In genomic region chr3:88473020-88473419, GRCm38 (mm10) we compare ENCODE assay signal across 13 mouse cellular contexts. TPM values are rescaled to one million over a fixed set of nuclear protein-coding genes. Genes with fewer than 3 reads are reported as not detected.
DNase-seq lines count a peak whose midpoint lies in the region; ATAC-seq lines count a peak whose summit lies in the region.
"Had no signal": no experiment of that assay in that cellular context is flagged by ENCODE, and none has a peak within 500 bp of the region (broad histone marks: within the 10 kb centered on the region; RNA-seq: fewer than 3 reads in every experiment).

No protein-coding gene starts in this region.

- DNase-seq in lung, postnatal 10 days = peak; percentile 57
- DNase-seq in lung, postnatal 36 days = no peak
- DNase-seq in embryonic facial prominence, embryonic 14.5 days (ENCODE audit: low spot score) = peak; percentile 92
- DNase-seq in retina, postnatal 1 day = peak; percentile 65
- DNase-seq in cerebellum, adult 8-10 months = no peak
- DNase-seq in gastrocnemius, postnatal 25 days = no peak
- DNase-seq: cerebellum, adult 9-11 months; spleen, adult 18-20 months; thymus, postnatal 36 days had no signal

- no peak overlapping the region for H3K9ac ChIP-seq in embryonic facial prominence, embryonic 14.5 days (ENCODE audit: low read depth, low read length)
- no peak overlapping the region for H3K9ac ChIP-seq in hindbrain, embryonic 15.5 days
- H3K9ac ChIP-seq: liver, embryonic 14.5 days; neural tube, embryonic 12.5 days had no signal

- H3K4me1 ChIP-seq in embryonic facial prominence, embryonic 14.5 days (ENCODE audit: control insufficient read depth, insufficient read depth, low read length) = no peaks in the 10 kb centered on the region; the same call in 1 of the 2 replicates
- no peaks in the 10 kb centered on the region for H3K4me1 ChIP-seq in hindbrain, embryonic 15.5 days (replicated peaks)
- H3K4me1 ChIP-seq: neural tube, embryonic 12.5 days had no signal

- H3K9me3 ChIP-seq in embryonic facial prominence, embryonic 14.5 days (ENCODE audit: control insufficient read depth, low read length) = no peaks in the 10 kb centered on the region
- no peaks in the 10 kb centered on the region for H3K9me3 ChIP-seq in hindbrain, embryonic 15.5 days
- H3K9me3 ChIP-seq: G1E; neural tube, embryonic 12.5 days had no signal

- WGBS in embryonic facial prominence, embryonic 14.5 days = 7% methylated on average over 5 of the region's 5 CpGs
- WGBS in hindbrain, embryonic 15.5 days = 21% methylated on average over 5 of the region's 5 CpGs

- ATAC-seq in embryonic facial prominence, embryonic 14.5 days (ENCODE audit: low read depth) = peak; percentile 67
- 0 out of 2 replicates have a peak, but pooled peaks have one; percentile 42 for ATAC-seq in hindbrain, embryonic 15.5 days (ENCODE audit: low FRiP score, low read depth)

- no peak overlapping the region for H3K4me2 ChIP-seq in embryonic facial prominence, embryonic 14.5 days (ENCODE audit: low read depth, low read length)
- no peak overlapping the region for H3K4me2 ChIP-seq in hindbrain, embryonic 15.5 days
- H3K4me2 ChIP-seq: neural tube, embryonic 12.5 days had no signal

- no peaks in the 10 kb centered on the region for H3K27me3 ChIP-seq in embryonic facial prominence, embryonic 14.5 days (replicated peaks; ENCODE audit: control insufficient read depth, insufficient read depth, low read length)
- H3K27me3 ChIP-seq in hindbrain, embryonic 15.5 days = no peaks in the 10 kb centered on the region
- H3K27me3 ChIP-seq: neural tube, embryonic 12.5 days had no signal

- H3K36me3 ChIP-seq in embryonic facial prominence, embryonic 14.5 days (ENCODE audit: control insufficient read depth, insufficient read depth, low read length) = no peaks in the 10 kb centered on the region
- H3K36me3 ChIP-seq in hindbrain, embryonic 15.5 days = no peaks in the 10 kb centered on the region
- H3K36me3 ChIP-seq: G1E; neural tube, embryonic 12.5 days had no signal

- H3K27ac ChIP-seq in embryonic facial prominence, embryonic 14.5 days (replicated peaks; ENCODE audit: low read depth, low read length) = peak overlapping the region; percentile 75
- no peak overlapping the region for H3K27ac ChIP-seq in hindbrain, embryonic 15.5 days (replicated peaks)
- H3K27ac ChIP-seq: liver, embryonic 14.5 days; neural tube, embryonic 12.5 days had no signal

- H3K4me3 ChIP-seq in embryonic facial prominence, embryonic 14.5 days (ENCODE audit: low read depth, low read length) = no peak overlapping the region
- H3K4me3 ChIP-seq in hindbrain, embryonic 15.5 days = no peak overlapping the region
- H3K4me3 ChIP-seq: neural tube, embryonic 12.5 days had no signal

RNA-seq across cellular contexts. Expression of gene Sema4a, which starts 12.0 kb away (rescaled TPM):
- polyA plus RNA-seq in embryonic facial prominence, embryonic 14.5 days (2014; fragmentation: Nextera tagmentation; extraction: Ambion mirVana) = 9.5 and 10.1 TPM in 2 replicates
- 30.4 and 30.5 TPM in 2 replicates for polyA plus RNA-seq in hindbrain, embryonic 15.5 days (2015; fragmentation: Nextera tagmentation; extraction: Ambion mirVana)
- total RNA-seq in gastrocnemius, postnatal 25 days (2021) = 1 to 10 TPM; 1.6 to 1.8 TPM

RNA-seq across cellular contexts. Expression of gene Lmna, which starts 36.7 kb away (rescaled TPM):
- 426 and 482 TPM in 2 replicates for polyA plus RNA-seq in embryonic facial prominence, embryonic 14.5 days (2014; fragmentation: Nextera tagmentation; extraction: Ambion mirVana)
- polyA plus RNA-seq in hindbrain, embryonic 15.5 days (2015; fragmentation: Nextera tagmentation; extraction: Ambion mirVana) = 52.2 and 53.4 TPM in 2 replicates
- total RNA-seq in gastrocnemius, postnatal 25 days (2021) = 100 to 1,000 TPM in 1 of 2 experiments, 10 to 100 TPM in 1; 99.2 to 106 TPM

RNA-seq across cellular contexts. Expression of gene Slc25a44, which starts 48.1 kb away (rescaled TPM):
- polyA plus RNA-seq in embryonic facial prominence, embryonic 14.5 days (2014; fragmentation: Nextera tagmentation; extraction: Ambion mirVana) = 18.1 and 21.4 TPM in 2 replicates
- polyA plus RNA-seq in hindbrain, embryonic 15.5 days (2015; fragmentation: Nextera tagmentation; extraction: Ambion mirVana) = 34.7 and 40.4 TPM in 2 replicates
- total RNA-seq in gastrocnemius, postnatal 25 days (2021) = 10 to 100 TPM; 14.3 to 14.5 TPM

RNA-seq across cellular contexts. Expression of gene Mex3a, which starts 59.2 kb away (rescaled TPM):
- 21.5 and 24.7 TPM in 2 replicates for polyA plus RNA-seq in embryonic facial prominence, embryonic 14.5 days (2014; fragmentation: Nextera tagmentation; extraction: Ambion mirVana)
- 26.4 and 28.6 TPM in 2 replicates for polyA plus RNA-seq in hindbrain, embryonic 15.5 days (2015; fragmentation: Nextera tagmentation; extraction: Ambion mirVana)
- under 1 TPM; 0.24 to 0.33 TPM for total RNA-seq in gastrocnemius, postnatal 25 days (2021)

Comparison
In these comparisons a context has a peak if more than half of its experiments do, and no peak if none do; other contexts are left out.
1. DNase-seq: peak in lung, postnatal 10 days (single experiment), embryonic facial prominence, embryonic 14.5 days (single experiment) and retina, postnatal 1 day (single experiment); none in lung, postnatal 36 days (single experiment), cerebellum, adult 8-10 months (single experiment) and gastrocnemius, postnatal 25 days (single experiment).